Mouse (Mus musculus): ENCODE data around the gene Tmem132e.

Gene Tmem132e

GRCm38 (mm10) chr11:82388371-82389313 is at the start of gene Tmem132e:
Gene Tmem132e, plus strand, starts transcription at chr11:82388900.
- no peak for DNase-seq (ENCODE audit: extremely low read depth, low read depth, low spot score)

GRCm38 (mm10) chr11:82339921-82340401 is 48.7 kb upstream of the Tmem132e start:
- DNase-seq (ENCODE audit: extremely low read depth, low read depth, low spot score) = no peak

GRCm38 (mm10) chr11:82340416-82340815 is 48.3 kb upstream of the Tmem132e start:
- DNase-seq (ENCODE audit: extremely low read depth, low read depth, low spot score) = no peak

GRCm38 (mm10) chr11:82340900-82341299 is 47.8 kb upstream of the Tmem132e start:
- no peak for DNase-seq (ENCODE audit: extremely low read depth, low read depth, low spot score)

- DNase-seq (ENCODE audit: extremely low read depth, low read depth, low spot score) = no peak
Measured at GRCm38 (mm10) chr11:82351039-82351438, 37.7 kb upstream of the Tmem132e start.

- no peak for DNase-seq (ENCODE audit: extremely low read depth, low read depth, low spot score)
Measured at GRCm38 (mm10) chr11:82370151-82370550, 18.5 kb upstream of the Tmem132e start.

GRCm38 (mm10) chr11:82371577-82371976 is 17.1 kb upstream of the Tmem132e start:
- DNase-seq (ENCODE audit: extremely low read depth, low read depth, low spot score) = no peak

GRCm38 (mm10) chr11:82380606-82381202 is 8.0 kb upstream of the Tmem132e start:
- no peak for DNase-seq (ENCODE audit: extremely low read depth, low read depth, low spot score)

GRCm38 (mm10) chr11:82386970-82387540 is 1.6 kb upstream of the Tmem132e start:
- no peak for DNase-seq (ENCODE audit: extremely low read depth, low read depth, low spot score)

- DNase-seq (ENCODE audit: extremely low read depth, low read depth, low spot score) = no peak
Measured at GRCm38 (mm10) chr11:82387711-82388341, 874 bp upstream of the Tmem132e start.

- no peak for DNase-seq (ENCODE audit: extremely low read depth, low read depth, low spot score)
Measured at GRCm38 (mm10) chr11:82389396-82390291, 944 bp downstream of the Tmem132e start.

- DNase-seq (ENCODE audit: extremely low read depth, low read depth, low spot score) = no peak
Measured at GRCm38 (mm10) chr11:82392341-82392740, 3.6 kb downstream of the Tmem132e start.

- no peak for DNase-seq (ENCODE audit: extremely low read depth, low read depth, low spot score)
Measured at GRCm38 (mm10) chr11:82399621-82400020, 10.9 kb downstream of the Tmem132e start.

GRCm38 (mm10) chr11:82405641-82406040 is 16.9 kb downstream of the Tmem132e start:
- no peak for DNase-seq (ENCODE audit: extremely low read depth, low read depth, low spot score)

GRCm38 (mm10) chr11:82406358-82407221 is 17.9 kb downstream of the Tmem132e start:
- DNase-seq (ENCODE audit: extremely low read depth, low read depth, low spot score) = no peak

- DNase-seq (ENCODE audit: extremely low read depth, low read depth, low spot score) = no peak
Measured at GRCm38 (mm10) chr11:82412496-82412895, 23.8 kb downstream of the Tmem132e start.

GRCm38 (mm10) chr11:82418337-82419041 is 29.8 kb downstream of the Tmem132e start:
- no peak for DNase-seq (ENCODE audit: extremely low read depth, low read depth, low spot score)

GRCm38 (mm10) chr11:82421909-82422308 is 33.2 kb downstream of the Tmem132e start:
- no peak for DNase-seq (ENCODE audit: extremely low read depth, low read depth, low spot score)

GRCm38 (mm10) chr11:82423521-82423920 is 34.8 kb downstream of the Tmem132e start:
- no peak for DNase-seq (ENCODE audit: extremely low read depth, low read depth, low spot score)

Data from fat pad, adult 2 months (tissue).